ENCODE assay signal across 10 mouse cellular contexts in the genomic region with DNA sequence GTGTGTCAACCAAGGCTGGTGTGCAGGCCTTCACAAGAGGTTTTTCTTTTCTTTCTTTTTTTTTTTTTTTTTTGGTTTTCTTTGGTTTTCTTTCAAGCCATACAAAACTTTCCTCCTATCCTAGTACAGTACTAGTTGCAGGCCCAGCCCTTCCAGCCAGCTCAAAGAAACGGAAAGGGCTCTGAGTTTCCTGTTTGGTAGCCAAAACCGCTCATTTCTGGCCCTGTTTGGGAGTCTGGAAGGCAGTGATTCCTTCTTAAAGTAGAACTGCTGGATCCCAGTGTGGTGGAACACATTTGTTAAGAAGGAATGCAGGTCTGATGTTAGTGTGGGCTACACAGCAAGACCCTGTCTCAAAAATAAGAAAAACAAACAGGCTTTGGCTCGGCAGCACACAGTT. TPM values are rescaled to one million over a fixed set of nuclear protein-coding genes. Genes with fewer than 3 reads are reported as not detected.
DNase-seq lines count a peak whose midpoint lies in the region; ATAC-seq and TF ChIP-seq lines count a peak whose summit lies in the region.
"Had no signal": no experiment of that assay in that cellular context is flagged by ENCODE, and none has a peak within 500 bp of the region (broad histone marks: within the 10 kb centered on the region; RNA-seq: fewer than 3 reads in every experiment).

No protein-coding gene starts in this region.

- DNase-seq in forebrain, embryonic 14.5 days (ENCODE audit: low spot score) = no peak
- no peak for DNase-seq in midbrain, embryonic 10.5 days (ENCODE audit: low spot score)
- no peak for DNase-seq in heart, postnatal 0 days (ENCODE audit: low spot score)
- no peak for DNase-seq in c-Kit-positive CD71-positive TER-119-positive erythroid progenitor cells, embryonic 14.5 days (ENCODE audit: low spot score)
- DNase-seq in thymus, postnatal 14 days = no peak
- DNase-seq: B cell, adult 2 months; liver, postnatal 0 days had no signal

- WGBS in forebrain, embryonic 15.5 days = 70% methylated on average over 3 of the region's 3 CpGs
- 77% methylated on average over 3 of the region's 3 CpGs for WGBS in forebrain, embryonic 14.5 days
- 83% methylated on average over 3 of the region's 3 CpGs for WGBS in midbrain, embryonic 12.5 days
- WGBS in midbrain, embryonic 10.5 days = 80% methylated on average over 3 of the region's 3 CpGs
- 47% methylated on average over 3 of the region's 3 CpGs for WGBS in heart, postnatal 0 days
- WGBS in stomach, embryonic 14.5 days = 56% methylated on average over 3 of the region's 3 CpGs

- no peak for ATAC-seq in forebrain, embryonic 15.5 days (replicated peaks)
- ATAC-seq in forebrain, embryonic 14.5 days = no peak
- no peak for ATAC-seq in midbrain, embryonic 12.5 days (ENCODE audit: low FRiP score, low read depth)
- no peak for ATAC-seq in heart, postnatal 0 days (ENCODE audit: insufficient read depth, low read depth)
- ATAC-seq in stomach, embryonic 14.5 days (ENCODE audit: insufficient number of reproducible peaks, insufficient read depth, low FRiP score, low read depth) = no peak
- ATAC-seq: liver, postnatal 0 days had no signal

- no peak for TF ChIP-seq CTCF in heart, postnatal 0 days (IDR thresholded peaks at IDR 0.05; ENCODE audit: low read depth)

- H3K9me3 ChIP-seq in forebrain, embryonic 15.5 days = no peaks in the 10 kb centered on the region
- no peaks in the 10 kb centered on the region for H3K9me3 ChIP-seq in forebrain, embryonic 14.5 days (replicated peaks; ENCODE audit: control insufficient read depth, low read length)
- no peaks in the 10 kb centered on the region for H3K9me3 ChIP-seq in midbrain, embryonic 12.5 days
- H3K9me3 ChIP-seq in midbrain, embryonic 10.5 days (replicated peaks) = no peaks in the 10 kb centered on the region
- H3K9me3 ChIP-seq in heart, postnatal 0 days (replicated peaks; ENCODE audit: control insufficient read depth, low read length) = no peaks in the 10 kb centered on the region
- H3K9me3 ChIP-seq in stomach, embryonic 14.5 days (ENCODE audit: control insufficient read depth, low read depth, low read length) = no peaks in the 10 kb centered on the region; the same call in 1 of the 2 replicates

- H3K27me3 ChIP-seq in forebrain, embryonic 15.5 days = no peaks in the 10 kb centered on the region
- no peaks in the 10 kb centered on the region for H3K27me3 ChIP-seq in forebrain, embryonic 14.5 days (replicated peaks; ENCODE audit: control insufficient read depth, insufficient read depth, low read length)
- no peaks in the 10 kb centered on the region for H3K27me3 ChIP-seq in midbrain, embryonic 12.5 days
- no peaks in the 10 kb centered on the region for H3K27me3 ChIP-seq in midbrain, embryonic 10.5 days (ENCODE audit: low read depth, poor library complexity, severe bottlenecking)
- no peaks in the 10 kb centered on the region for H3K27me3 ChIP-seq in heart, postnatal 0 days (ENCODE audit: control insufficient read depth, insufficient read depth, low read length)
- H3K27me3 ChIP-seq in stomach, embryonic 14.5 days (ENCODE audit: control insufficient read depth, insufficient read depth, low read length) = no peaks in the 10 kb centered on the region

- H3K4me1 ChIP-seq in forebrain, embryonic 15.5 days = peaks cover 27% of the 10 kb centered on the region
- peaks cover 10% of the 10 kb centered on the region for H3K4me1 ChIP-seq in forebrain, embryonic 14.5 days (ENCODE audit: control insufficient read depth, insufficient read depth, low read length)
- H3K4me1 ChIP-seq in midbrain, embryonic 12.5 days = peaks cover 17% of the 10 kb centered on the region
- peaks cover 33% of the 10 kb centered on the region for H3K4me1 ChIP-seq in midbrain, embryonic 10.5 days
- H3K4me1 ChIP-seq in heart, postnatal 0 days (ENCODE audit: control insufficient read depth, insufficient read depth) = peaks cover 55% of the 10 kb centered on the region
- H3K4me1 ChIP-seq in stomach, embryonic 14.5 days (ENCODE audit: control insufficient read depth, insufficient read depth, low read length) = peaks cover 12% of the 10 kb centered on the region

- H3K4me2 ChIP-seq in forebrain, embryonic 15.5 days (replicated peaks) = no peak overlapping the region
- H3K4me2 ChIP-seq in forebrain, embryonic 14.5 days (ENCODE audit: low read length) = no peak overlapping the region
- no peak overlapping the region for H3K4me2 ChIP-seq in midbrain, embryonic 12.5 days (replicated peaks)
- no peak overlapping the region for H3K4me2 ChIP-seq in heart, postnatal 0 days (ENCODE audit: low read depth, low read length)
- no peak overlapping the region for H3K4me2 ChIP-seq in stomach, embryonic 14.5 days (replicated peaks; ENCODE audit: low read depth, low read length)

- no peak for TF ChIP-seq EP300 in heart, postnatal 0 days (IDR thresholded peaks at IDR 0.05; ENCODE audit: low read depth)

- H3K4me3 ChIP-seq in forebrain, embryonic 15.5 days = no peak overlapping the region
- H3K4me3 ChIP-seq in forebrain, embryonic 14.5 days (ENCODE audit: low read depth, low read length) = no peak overlapping the region
- no peak overlapping the region for H3K4me3 ChIP-seq in midbrain, embryonic 12.5 days
- H3K4me3 ChIP-seq in midbrain, embryonic 10.5 days = no peak overlapping the region
- H3K4me3 ChIP-seq in heart, postnatal 0 days (ENCODE audit: low read depth, low read length) = no peak overlapping the region
- no peak overlapping the region for H3K4me3 ChIP-seq in stomach, embryonic 14.5 days (ENCODE audit: low read depth, low read length)

- no peak overlapping the region for H3K9ac ChIP-seq in forebrain, embryonic 15.5 days (replicated peaks)
- H3K9ac ChIP-seq in forebrain, embryonic 14.5 days (ENCODE audit: low read length) = no peak overlapping the region
- H3K9ac ChIP-seq in midbrain, embryonic 12.5 days (replicated peaks) = no peak overlapping the region
- peak overlapping the region; percentile 6; the same call in 1 of the 2 replicates for H3K9ac ChIP-seq in heart, postnatal 0 days (replicated peaks; ENCODE audit: low read depth, low read length)
- no peak overlapping the region for H3K9ac ChIP-seq in stomach, embryonic 14.5 days (replicated peaks; ENCODE audit: low read depth, low read length)
- H3K9ac ChIP-seq: liver, postnatal 0 days had no signal

- no peaks in the 10 kb centered on the region for H3K36me3 ChIP-seq in forebrain, embryonic 15.5 days
- 0 out of 2 replicates have a peak, but pooled peaks cover 3% of the 10 kb centered on the region for H3K36me3 ChIP-seq in forebrain, embryonic 14.5 days (ENCODE audit: control insufficient read depth, insufficient read depth, low read length)
- H3K36me3 ChIP-seq in midbrain, embryonic 12.5 days = no peaks in the 10 kb centered on the region
- H3K36me3 ChIP-seq in midbrain, embryonic 10.5 days = no peaks in the 10 kb centered on the region
- peaks cover 12% of the 10 kb centered on the region; the same call in 1 of the 2 replicates for H3K36me3 ChIP-seq in heart, postnatal 0 days (replicated peaks; ENCODE audit: control insufficient read depth, insufficient read depth, low read length)
- no peaks in the 10 kb centered on the region for H3K36me3 ChIP-seq in stomach, embryonic 14.5 days (ENCODE audit: control insufficient read depth, insufficient read depth, low read length)

- H3K27ac ChIP-seq in forebrain, embryonic 15.5 days (replicated peaks) = peak overlapping the region; percentile 64
- no peak overlapping the region for H3K27ac ChIP-seq in forebrain, embryonic 14.5 days (ENCODE audit: low read depth, low read length)
- H3K27ac ChIP-seq in midbrain, embryonic 12.5 days (replicated peaks) = 0 out of 2 replicates have a peak overlapping the region, but pooled peaks have one; percentile 25
- H3K27ac ChIP-seq in midbrain, embryonic 10.5 days (replicated peaks) = no peak overlapping the region
- H3K27ac ChIP-seq in heart, postnatal 0 days (ENCODE audit: low read depth) = peak overlapping the region; percentile 83
- peak overlapping the region; percentile 55; the same call in 1 of the 2 replicates for H3K27ac ChIP-seq in stomach, embryonic 14.5 days (ENCODE audit: low read length)

RNA-seq across cellular contexts. Expression of a gene that starts 43.0 kb away (rescaled TPM):
- 8.1 and 8.3 TPM in 2 replicates for polyA plus RNA-seq in forebrain, embryonic 15.5 days (2015; fragmentation: Nextera tagmentation; extraction: Ambion mirVana)
- 6.0 and 7.0 TPM in 2 replicates for polyA plus RNA-seq in forebrain, embryonic 14.5 days (2014; fragmentation: Nextera tagmentation; extraction: Ambion mirVana)
- polyA plus RNA-seq in midbrain, embryonic 12.5 days (2016; fragmentation: Nextera tagmentation; extraction: Ambion mirVana) = 10.0 and 10.3 TPM in 2 replicates
- 3.0 and 4.4 TPM in 2 replicates for polyA plus RNA-seq in midbrain, embryonic 10.5 days (2016; fragmentation: Nextera tagmentation; extraction: Ambion mirVana)
- 16.3 and 18.4 TPM in 2 replicates for total RNA-seq in heart, postnatal 0 days (2014; rRNA removed; ENCODE audit: low replicate concordance)
- polyA plus RNA-seq in heart, postnatal 0 days (2015; fragmentation: Nextera tagmentation; extraction: Ambion mirVana) = 16.1 and 17.8 TPM in 2 replicates
- polyA plus RNA-seq in stomach, embryonic 14.5 days (2014; fragmentation: Nextera tagmentation; extraction: Ambion mirVana) = 6.6 and 7.5 TPM in 2 replicates

Comparison
In these comparisons a context has a peak if more than half of its experiments do, and no peak if none do; other contexts are left out.
1. H3K27ac ChIP-seq: peak in forebrain, embryonic 15.5 days (single experiment), midbrain, embryonic 12.5 days (single experiment), heart, postnatal 0 days (single experiment) and stomach, embryonic 14.5 days (single experiment); none in forebrain, embryonic 14.5 days (single experiment) and midbrain, embryonic 10.5 days (single experiment).